Mouse (Mus musculus): ENCODE results near the gene Slit2. TPM values are rescaled to one million over a fixed set of nuclear protein-coding genes. Genes with fewer than 3 reads are reported as not detected.
A peak's percentile ranks its signal among the peaks of the same experiment; 100 is the strongest.

The Slit2 gene
- total RNA-seq, 2 experiments from 2014 or later, result 39.2 to 40.3 TPM

- intact Hi-C loops (cut with DNase I), result loop anchor here (10.0 kb wide), 2 partner anchors 206 to 356 kb away; partner anchors contain the start of gene Slit2
- DNase-seq (ENCODE audit: low spot score in 2 of 2), result no peak
Measured at GRCm38 (mm10) chr5:48340808-48341433, 358.0 kb downstream of the Slit2 start.

- DNase-seq (ENCODE audit: low spot score in 2 of 2), result no peak
- intact Hi-C loops (cut with DNase I), result loop anchor here (10.0 kb wide), 2 partner anchors 211 to 361 kb away; partner anchors contain the start of gene Slit2
Measured at GRCm38 (mm10) chr5:48345095-48345982, 362.4 kb downstream of the Slit2 start.

GRCm38 (mm10) chr5:48345983-48346648 is 363.2 kb downstream of the Slit2 start:
- intact Hi-C loops (cut with DNase I), result loop anchor here (10.0 kb wide), 2 partner anchors 211 to 361 kb away; partner anchors contain the start of gene Slit2
- no peak for DNase-seq (ENCODE audit: low spot score in 2 of 2)

- intact Hi-C loops (cut with DNase I), result loop anchor here (10.0 kb wide), 2 partner anchors 215 to 365 kb away; partner anchors contain the start of gene Slit2
- DNase-seq (ENCODE audit: low spot score in 2 of 2), result no peak
Measured at GRCm38 (mm10) chr5:48349309-48349708, 366.4 kb downstream of the Slit2 start.

Small RNA genes within 50 kb of the gene (microRNA-seq; reads per million reads assigned to microRNA genes)
- gene Mir218-1, result 27.9 reads per million, percentile 43 among the genes with 10 or more reads in this experiment

All from left cerebral cortex, postnatal 36 days (tissue).